Mouse (Mus musculus) bone marrow macrophage, adult 2 months (primary cell): ENCODE data around the gene Nr4a3. TPM values are rescaled to one million over a fixed set of nuclear protein-coding genes. Genes with fewer than 3 reads are reported as not detected.

ENCODE experiments used
- H3K27ac ChIP-seq: 2 replicates; pipeline ENCODE4 v1.5.1; 2012; ENCODE audit warnings: low read depth, low read length; ENCODE audit not compliant: insufficient read depth
- H3K4me1 ChIP-seq: 2 replicates; pipeline ENCODE4 v1.6.1; 2012; ENCODE audit warnings: low read length; ENCODE audit not compliant: control insufficient read depth, insufficient read depth
- H3K4me3 ChIP-seq: 2 replicates; pipeline ENCODE4 v1.5.1; 2012; ENCODE audit warnings: mild to moderate bottlenecking, low read length, moderate library complexity; ENCODE audit not compliant: insufficient read depth
- CTCF ChIP-seq: IDR thresholded peaks from 2 replicates; pipeline ENCODE4 v1.5.1; 2012; ENCODE audit warnings: low read depth, mild to moderate bottlenecking, low read length, moderate library complexity
- POLR2A ChIP-seq: IDR thresholded peaks from 2 replicates; pipeline ENCODE4 v1.6.1; 2012; ENCODE audit warnings: mild to moderate bottlenecking, low read depth, low read length, borderline replicate concordance
- polyA plus RNA-seq: library from polyadenylated mRNA; stranded (reverse); fragments of >200 nt; gene quantifications from 2 replicates; pipeline ENCODE4 v1.2.4, GENCODE M21; 2012; ENCODE audit not compliant: missing spikeins, insufficient read depth, insufficient read length

The Nr4a3 gene
- not detected in 2 replicates for polyA plus RNA-seq

GRCm38 (mm10) chr4:48044491-48045211 is at the start of gene Nr4a3:
Gene Nr4a3, plus strand, starts transcription at chr4:48045153.
- Histone ChIP-seq H3K27ac (peak within 1 kb of the TSS; percentile 27), H3K4me3 (peak within 1 kb of the TSS; percentile 66), H3K4me1 (peaks cover 6% of the 10 kb centered on the region)
- TF ChIP-seq POLR2A (no peak), CTCF (no peak)

DNA sequence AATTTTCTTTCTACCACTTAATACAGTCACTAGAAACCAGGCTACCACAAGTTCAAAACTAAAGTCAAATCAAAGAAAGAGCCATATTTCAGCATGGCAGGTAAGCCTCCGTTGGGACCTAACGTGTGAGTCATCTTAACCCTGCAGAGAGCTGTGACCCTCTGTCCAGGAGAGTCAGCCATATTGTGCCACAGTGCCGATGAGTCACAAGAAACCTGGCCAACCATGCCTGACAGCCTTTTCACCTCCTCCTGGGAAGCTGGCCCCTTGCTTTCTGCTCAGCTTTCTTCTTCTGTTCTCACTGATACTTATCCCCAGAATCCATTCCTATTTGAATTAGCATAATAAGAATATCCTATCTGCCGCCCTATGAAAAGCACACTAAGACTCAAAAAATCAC is 42.0 kb upstream of the Nr4a3 start:
- no peak for TF ChIP-seq CTCF
- TF ChIP-seq POLR2A = no peak
- Histone ChIP-seq H3K27ac (no peak overlapping the region), H3K4me1 (no peaks in the 10 kb centered on the region), H3K4me3 (no peak overlapping the region)

GRCm38 (mm10) chr4:48003456-48003855 is 41.5 kb upstream of the Nr4a3 start:
- H3K4me1 ChIP-seq = no peaks in the 10 kb centered on the region
- no peak overlapping the region for H3K27ac ChIP-seq
- TF ChIP-seq POLR2A (no peak), CTCF (no peak)
- no peak overlapping the region for H3K4me3 ChIP-seq

DNA sequence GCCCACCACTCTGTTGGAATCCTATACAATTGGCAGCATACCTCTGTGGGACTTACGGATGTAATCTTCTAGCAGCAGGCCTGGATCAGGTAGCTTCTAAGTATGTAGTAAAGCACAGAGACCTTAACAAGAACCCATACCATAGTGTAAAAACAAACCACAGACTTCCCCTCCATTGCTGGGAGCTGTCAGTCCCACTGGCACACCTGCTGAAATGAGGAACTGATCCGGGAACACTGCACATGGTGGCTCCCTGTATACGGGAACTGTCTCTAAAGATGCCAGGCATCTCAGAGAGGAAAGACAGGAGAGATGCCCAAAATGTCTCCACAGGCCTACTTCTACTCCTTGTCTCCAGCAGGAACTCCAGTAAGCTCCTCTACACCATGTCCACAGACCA is 38.6 kb upstream of the Nr4a3 start:
- Histone ChIP-seq H3K4me1 (no peaks in the 10 kb centered on the region), H3K27ac (no peak overlapping the region), H3K4me3 (no peak overlapping the region)
- TF ChIP-seq CTCF = no peak
- TF ChIP-seq POLR2A = no peak

DNA sequence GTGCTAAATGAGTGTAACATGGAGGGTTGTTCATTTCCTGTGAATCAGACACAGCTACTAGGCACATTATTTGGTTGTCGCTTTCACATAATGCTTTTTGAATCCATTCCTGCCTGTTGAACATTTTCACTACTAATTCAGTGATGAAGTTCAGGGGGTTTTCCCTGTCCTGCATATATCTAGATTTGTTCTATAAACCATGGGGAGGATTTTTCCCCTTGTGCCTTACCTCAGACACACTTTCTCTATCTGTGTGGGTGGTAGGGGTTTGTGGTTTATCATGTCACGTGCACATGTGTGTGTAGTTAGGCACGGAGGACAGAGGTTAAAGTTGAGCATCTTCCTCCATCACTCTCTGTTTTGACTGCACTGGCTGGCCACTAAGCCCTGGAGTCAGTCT is 32.7 kb upstream of the Nr4a3 start:
- Histone ChIP-seq H3K27ac (no peak overlapping the region), H3K4me1 (no peaks in the 10 kb centered on the region), H3K4me3 (no peak overlapping the region)
- TF ChIP-seq CTCF = no peak
- no peak for TF ChIP-seq POLR2A

- H3K4me3 ChIP-seq = no peak overlapping the region
- no peak overlapping the region for H3K27ac ChIP-seq
- H3K4me1 ChIP-seq = no peaks in the 10 kb centered on the region
- TF ChIP-seq CTCF = no peak
- no peak for TF ChIP-seq POLR2A
These were observed 22.0 kb upstream of the Nr4a3 start for GRCm38 (mm10) chr4:48022966-48023365.

GRCm38 (mm10) chr4:48029652-48030051 is 15.3 kb upstream of the Nr4a3 start:
- TF ChIP-seq CTCF = peak; percentile 49; the same call in 1 of the 2 replicates
- TF ChIP-seq POLR2A = no peak
- H3K27ac ChIP-seq = no peak overlapping the region
- no peaks in the 10 kb centered on the region for H3K4me1 ChIP-seq
- no peak overlapping the region for H3K4me3 ChIP-seq

DNA sequence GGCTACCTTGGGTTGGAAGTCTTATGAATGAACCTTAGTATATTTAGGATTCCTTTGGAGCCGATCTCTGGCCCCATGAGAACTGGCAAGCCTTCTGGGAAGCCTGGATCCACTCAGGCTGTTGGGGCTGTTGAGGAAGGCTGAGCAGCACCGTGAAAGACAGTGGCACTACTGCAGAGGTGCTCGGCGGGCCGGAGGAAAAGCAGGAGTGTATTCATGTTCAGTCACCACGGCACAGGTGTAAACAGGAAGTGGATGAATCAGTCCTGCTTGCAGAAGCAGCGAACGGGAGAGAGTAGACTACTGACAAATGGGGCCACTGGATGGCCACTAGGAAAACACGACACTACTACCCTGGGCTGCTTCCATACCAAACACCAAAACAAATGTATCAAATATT is 10.7 kb upstream of the Nr4a3 start:
- H3K4me3 ChIP-seq = no peak overlapping the region
- TF ChIP-seq CTCF (no peak), POLR2A (no peak)
- no peak overlapping the region for H3K27ac ChIP-seq
- H3K4me1 ChIP-seq = peaks cover 3% of the 10 kb centered on the region

DNA sequence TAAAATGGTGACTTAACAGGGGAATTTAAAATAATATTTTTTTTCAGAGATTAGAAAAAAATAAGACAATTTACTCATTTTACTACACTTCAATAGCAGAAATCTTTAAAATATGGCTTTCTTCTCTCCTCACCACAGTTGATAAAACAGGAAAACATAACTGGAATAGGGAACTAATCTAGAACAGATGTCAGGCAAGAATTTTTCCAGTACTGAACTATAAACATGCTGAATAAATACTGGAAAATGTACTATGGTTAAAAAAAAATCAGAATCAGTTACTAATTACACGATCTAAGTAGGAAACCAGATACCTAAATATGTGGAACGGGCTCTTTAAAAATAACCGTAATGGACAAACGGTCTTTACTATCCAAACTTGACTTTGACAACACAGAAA is 7.3 kb upstream of the Nr4a3 start:
- peaks cover 9% of the 10 kb centered on the region for H3K4me1 ChIP-seq
- TF ChIP-seq POLR2A = no peak
- no peak for TF ChIP-seq CTCF
- no peak overlapping the region for H3K4me3 ChIP-seq
- no peak overlapping the region for H3K27ac ChIP-seq

- H3K4me3 ChIP-seq = no peak overlapping the region
- TF ChIP-seq CTCF = no peak
- peaks cover 9% of the 10 kb centered on the region for H3K4me1 ChIP-seq
- H3K27ac ChIP-seq = no peak overlapping the region
These were observed 6.1 kb upstream of the Nr4a3 start for GRCm38 (mm10) chr4:48038847-48039246.

DNA sequence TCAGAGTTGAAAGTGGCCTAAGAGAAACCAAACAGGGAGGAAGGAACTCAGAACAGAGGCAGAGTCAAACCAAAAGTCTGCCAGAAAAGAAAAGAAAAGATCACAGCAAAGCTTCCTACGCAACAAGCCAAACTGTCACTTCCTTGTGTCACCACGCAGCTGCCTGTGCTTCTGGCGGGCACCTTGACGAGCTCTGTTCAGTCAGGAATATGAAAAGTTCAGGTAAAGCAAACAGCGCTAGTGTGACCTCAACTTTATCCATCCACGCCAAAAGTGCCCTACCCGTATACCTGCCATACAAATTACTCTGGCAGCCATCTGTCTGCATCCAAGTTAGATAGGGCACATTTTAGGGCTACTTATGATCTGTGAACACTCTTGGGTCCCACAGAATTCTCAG is 5.2 kb upstream of the Nr4a3 start:
- TF ChIP-seq POLR2A (no peak), CTCF (no peak)
- Histone ChIP-seq H3K4me3 (no peak overlapping the region), H3K4me1 (peaks cover 9% of the 10 kb centered on the region), H3K27ac (no peak overlapping the region)
